Mouse (Mus musculus) left cerebral cortex, postnatal 36 days (tissue): ENCODE measurements around the gene Lmo2. TPM values are rescaled to one million over a fixed set of nuclear protein-coding genes. Genes with fewer than 3 reads are reported as not detected.

ENCODE experiments used
- DNase-seq, 2 experiments: peaks; one replicate each; pipeline ENCODE4 v3.0.0; 2021 to 2022; ENCODE audit warnings: low spot score in 2 of 2, mixed read lengths in 1 of 2
- intact Hi-C: fragments of 180-260 bp; cut with DNase I; formaldehyde crosslinking; loops from one replicate; pipeline ENCODE4 v1.15.1; 2025
- total RNA-seq, 2 experiments: library from RNA; stranded (reverse); gene quantifications; 2 replicates each; pipeline ENCODE4 v1.2.3; 2021

The Lmo2 gene
- total RNA-seq, 2 experiments from 2014 or later = 15.5 to 17.7 TPM

GRCm38 (mm10) chr2:104027458-104028138 is 69.8 kb downstream of the Lmo2 start, which contains the start of gene Fbxo3:
TSS of gene Fbxo3 (plus strand) at chr2:104027721.
- peak; percentile 81 for DNase-seq
- intact Hi-C loops = no loop called here

GRCm38 (mm10) chr2:104028139-104028723 is 70.4 kb downstream of the Lmo2 start, which contains the start of gene 4931422A03Rik:
TSS of gene 4931422A03Rik (minus strand) at chr2:104028361.
- intact Hi-C loops = no loop called here
- DNase-seq = peak in 1 of 2 experiments; percentile 9

- DNase-seq = no peak
- intact Hi-C loops = no loop called here
Observed at GRCm38 (mm10) chr2:104029074-104029473, 71.3 kb downstream of the Lmo2 start.

GRCm38 (mm10) chr2:104030381-104030780 is 72.6 kb downstream of the Lmo2 start:
- intact Hi-C loops = loop anchor here (10.0 kb wide), 2 partner anchors 394 to 554 kb away; no protein-coding TSS in a partner anchor
- no peak for DNase-seq

Other genes starting within 250 kb of the Lmo2 start
- gene Nat10, start 196.7 kb upstream of the Lmo2 start, total RNA-seq = 10 to 100 TPM; 20.5 to 29.1 TPM
- gene Caprin1, start 160.3 kb upstream of the Lmo2 start, total RNA-seq = 100 to 1,000 TPM; 283 to 320 TPM
- gene Fbxo3, start 69.7 kb downstream of the Lmo2 start, total RNA-seq = 10 to 100 TPM; 54.5 to 57.6 TPM
- not detected for gene 4931422A03Rik, start 70.4 kb downstream of the Lmo2 start, total RNA-seq
- under 1 TPM; 0.32 to 0.95 TPM for gene Gm10912, start 107.8 kb downstream of the Lmo2 start, total RNA-seq
- gene Gm10799, start 110.6 kb downstream of the Lmo2 start, total RNA-seq = not detected
- gene Cd59b, start 111.9 kb downstream of the Lmo2 start, total RNA-seq = 1 to 10 TPM in 1 of 2 experiments, under 1 TPM in 1; 0.42 to 1.2 TPM
- 1 to 10 TPM; 3.7 to 4.1 TPM for gene Cd59a, start 137.8 kb downstream of the Lmo2 start, total RNA-seq
- not detected for gene A930018P22Rik, start 164.8 kb downstream of the Lmo2 start, total RNA-seq